8 mouse cellular contexts compared by ENCODE assay signal in the genomic region with DNA sequence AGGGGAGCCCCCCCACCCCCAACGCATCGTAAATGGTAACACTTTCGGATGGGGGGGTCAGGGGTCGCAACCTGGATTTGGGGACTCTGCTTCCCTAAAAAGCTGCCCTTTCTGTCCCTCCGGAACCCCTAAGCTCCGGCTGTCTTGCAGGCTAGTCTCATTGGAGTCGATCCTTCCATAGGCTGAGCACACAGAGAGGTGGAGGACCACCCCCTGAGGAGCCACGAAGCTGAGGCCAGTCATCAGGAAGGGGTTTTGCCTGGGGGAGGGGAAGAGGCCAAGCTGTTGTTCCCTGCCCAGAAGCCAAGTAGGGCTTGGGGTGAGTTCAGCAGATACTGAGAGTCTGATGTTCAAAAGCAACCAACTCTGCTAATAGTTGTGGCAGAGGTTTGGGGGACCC. TPM values are rescaled to one million over a fixed set of nuclear protein-coding genes. Genes with fewer than 3 reads are reported as not detected.
DNase-seq lines count a peak whose midpoint lies in the region; ATAC-seq and TF ChIP-seq lines count a peak whose summit lies in the region.

No protein-coding gene starts in this region.

- H3K4me2 ChIP-seq in kidney, postnatal 0 days (ENCODE audit: low read length), result peak overlapping the region; percentile 88
- H3K4me2 ChIP-seq in embryonic facial prominence, embryonic 11.5 days (ENCODE audit: low read depth, low read length), result peak overlapping the region; percentile 77
- peak overlapping the region; percentile 95 for H3K4me2 ChIP-seq in intestine, embryonic 16.5 days (ENCODE audit: low read depth, low read length)
- peak overlapping the region; percentile 70 for H3K4me2 ChIP-seq in neural tube, embryonic 13.5 days

- H3K36me3 ChIP-seq in kidney, postnatal 0 days (ENCODE audit: insufficient read depth, low read length), result no peaks in the 10 kb centered on the region
- no peaks in the 10 kb centered on the region for H3K36me3 ChIP-seq in embryonic facial prominence, embryonic 11.5 days (replicated peaks; ENCODE audit: control insufficient read depth, insufficient read depth, low read depth, low read length)
- no peaks in the 10 kb centered on the region for H3K36me3 ChIP-seq in intestine, embryonic 16.5 days (ENCODE audit: control insufficient read depth, insufficient read depth, low read length)
- H3K36me3 ChIP-seq in neural tube, embryonic 13.5 days, result no peaks in the 10 kb centered on the region

- no peaks in the 10 kb centered on the region for H3K9me3 ChIP-seq in kidney, postnatal 0 days (replicated peaks; ENCODE audit: low read length)
- no peaks in the 10 kb centered on the region for H3K9me3 ChIP-seq in embryonic facial prominence, embryonic 11.5 days (replicated peaks; ENCODE audit: control insufficient read depth, low read length)
- H3K9me3 ChIP-seq in intestine, embryonic 16.5 days (ENCODE audit: control insufficient read depth, low read length), result no peaks in the 10 kb centered on the region
- H3K9me3 ChIP-seq in neural tube, embryonic 13.5 days, result no peaks in the 10 kb centered on the region

- no peak overlapping the region for H3K27ac ChIP-seq in kidney, postnatal 0 days
- H3K27ac ChIP-seq in embryonic facial prominence, embryonic 11.5 days (replicated peaks; ENCODE audit: low read depth, low read length), result no peak overlapping the region
- H3K27ac ChIP-seq in intestine, embryonic 16.5 days (ENCODE audit: low read length), result no peak overlapping the region
- peak overlapping the region; percentile 76 for H3K27ac ChIP-seq in neural tube, embryonic 13.5 days (replicated peaks)

- no peak for TF ChIP-seq CTCF in kidney, postnatal 0 days (IDR thresholded peaks at IDR 0.05; ENCODE audit: low read depth)

- H3K4me3 ChIP-seq in kidney, postnatal 0 days (replicated peaks; ENCODE audit: low read depth, low read length), result peak overlapping the region; percentile 48
- peak overlapping the region; percentile 48 for H3K4me3 ChIP-seq in embryonic facial prominence, embryonic 11.5 days (ENCODE audit: low read depth, low read length)
- H3K4me3 ChIP-seq in intestine, embryonic 16.5 days (ENCODE audit: low read length), result peak overlapping the region; percentile 58
- H3K4me3 ChIP-seq in neural tube, embryonic 13.5 days, result peak overlapping the region; percentile 51

- H3K27me3 ChIP-seq in kidney, postnatal 0 days (ENCODE audit: insufficient read depth, low read length), result no peaks in the 10 kb centered on the region; the same call in 1 of the 2 replicates
- H3K27me3 ChIP-seq in embryonic facial prominence, embryonic 11.5 days (ENCODE audit: control insufficient read depth, insufficient read depth, low read length), result peaks cover 8% of the 10 kb centered on the region
- H3K27me3 ChIP-seq in intestine, embryonic 16.5 days (replicated peaks; ENCODE audit: control insufficient read depth, insufficient read depth, low read length), result peaks cover 25% of the 10 kb centered on the region
- peaks cover 51% of the 10 kb centered on the region for H3K27me3 ChIP-seq in neural tube, embryonic 13.5 days

- no peak for DNase-seq in kidney, postnatal 0 days (ENCODE audit: low spot score)
- no peak for DNase-seq in kidney, adult 11 months
- peak; percentile 7 for DNase-seq in embryonic facial prominence, embryonic 11.5 days (ENCODE audit: low spot score)
- DNase-seq in right cerebral cortex, postnatal 10 days (ENCODE audit: low spot score in 2 of 2), result no peak
- DNase-seq in spleen, postnatal 14 days (ENCODE audit: low spot score in 2 of 2), result no peak

- peak overlapping the region; percentile 57 for H3K9ac ChIP-seq in kidney, postnatal 0 days (ENCODE audit: low read depth, low read length)
- peak overlapping the region; percentile 57 for H3K9ac ChIP-seq in embryonic facial prominence, embryonic 11.5 days (replicated peaks; ENCODE audit: low read length)
- peak overlapping the region; percentile 72 for H3K9ac ChIP-seq in intestine, embryonic 16.5 days (ENCODE audit: low read depth, low read length)
- peak overlapping the region; percentile 76 for H3K9ac ChIP-seq in neural tube, embryonic 13.5 days

- ATAC-seq in kidney, postnatal 0 days (replicated peaks; ENCODE audit: low FRiP score, low read depth), result no peak
- ATAC-seq in embryonic facial prominence, embryonic 11.5 days (replicated peaks; ENCODE audit: insufficient number of reproducible peaks, low FRiP score, low TSS enrichment, low read depth), result no peak
- no peak for ATAC-seq in intestine, embryonic 16.5 days
- peak; percentile 58; the same call in 1 of the 2 replicates for ATAC-seq in neural tube, embryonic 13.5 days (ENCODE audit: low read depth)
- ATAC-seq in inflammation-experienced regulatory T-cells, adult 6 months, result no peak

- H3K4me1 ChIP-seq in kidney, postnatal 0 days (replicated peaks; ENCODE audit: insufficient read depth, low read length), result 0 out of 2 replicates have a peak, but pooled peaks cover 9% of the 10 kb centered on the region
- no peaks in the 10 kb centered on the region; the same call in 1 of the 2 replicates for H3K4me1 ChIP-seq in embryonic facial prominence, embryonic 11.5 days (ENCODE audit: control insufficient read depth, insufficient read depth, low read length)
- peaks cover 14% of the 10 kb centered on the region; the same call in 1 of the 2 replicates for H3K4me1 ChIP-seq in intestine, embryonic 16.5 days (ENCODE audit: control insufficient read depth, insufficient read depth, low read length)
- peaks cover 19% of the 10 kb centered on the region for H3K4me1 ChIP-seq in neural tube, embryonic 13.5 days (replicated peaks)

- 4% methylated on average over 8 of the region's 8 CpGs for WGBS in kidney, postnatal 0 days
- 2% methylated on average over 8 of the region's 8 CpGs for WGBS in embryonic facial prominence, embryonic 11.5 days
- WGBS in intestine, embryonic 16.5 days, result 11% methylated on average over 8 of the region's 8 CpGs
- WGBS in neural tube, embryonic 13.5 days, result 2% methylated on average over 8 of the region's 8 CpGs

RNA-seq across cellular contexts. Expression of a gene that starts 26.0 kb away (rescaled TPM):
- not detected in 2 replicates for polyA plus RNA-seq in kidney, postnatal 0 days (2015; fragmentation: Nextera tagmentation; extraction: Ambion mirVana)
- polyA plus RNA-seq in embryonic facial prominence, embryonic 11.5 days (2014; fragmentation: Nextera tagmentation; extraction: Ambion mirVana), result 0.39 and 0.77 TPM in 2 replicates
- not detected in 2 replicates for polyA plus RNA-seq in intestine, embryonic 16.5 days (2015; fragmentation: Nextera tagmentation; extraction: Ambion mirVana)
- 1.2 and 1.7 TPM in 2 replicates for polyA plus RNA-seq in neural tube, embryonic 13.5 days (2015; fragmentation: Nextera tagmentation; extraction: Ambion mirVana)
- polyA plus RNA-seq in inflammation-experienced regulatory T-cells, adult 6 months (2017; shearing (Covaris generic)), result under 1 TPM in 1 of 3 experiments, not detected in 2; 0.24 TPM

RNA-seq across cellular contexts. Expression of a gene that starts 36.5 kb away (rescaled TPM):
- polyA plus RNA-seq in kidney, postnatal 0 days (2015; fragmentation: Nextera tagmentation; extraction: Ambion mirVana), result 670 and 713 TPM in 2 replicates
- polyA plus RNA-seq in embryonic facial prominence, embryonic 11.5 days (2014; fragmentation: Nextera tagmentation; extraction: Ambion mirVana), result 626 and 650 TPM in 2 replicates
- polyA plus RNA-seq in intestine, embryonic 16.5 days (2015; fragmentation: Nextera tagmentation; extraction: Ambion mirVana), result 733 and 751 TPM in 2 replicates
- 642 and 663 TPM in 2 replicates for polyA plus RNA-seq in neural tube, embryonic 13.5 days (2015; fragmentation: Nextera tagmentation; extraction: Ambion mirVana)
- polyA plus RNA-seq in inflammation-experienced regulatory T-cells, adult 6 months (2017; shearing (Covaris generic)), result 100 to 1,000 TPM; 339 to 371 (median 345) TPM

RNA-seq across cellular contexts. Expression of a gene that starts 42.1 kb away (rescaled TPM):
- 1.0 and 1.1 TPM in 2 replicates for polyA plus RNA-seq in kidney, postnatal 0 days (2015; fragmentation: Nextera tagmentation; extraction: Ambion mirVana)
- 1.6 and 1.8 TPM in 2 replicates for polyA plus RNA-seq in embryonic facial prominence, embryonic 11.5 days (2014; fragmentation: Nextera tagmentation; extraction: Ambion mirVana)
- polyA plus RNA-seq in intestine, embryonic 16.5 days (2015; fragmentation: Nextera tagmentation; extraction: Ambion mirVana), result 4.2 and 4.4 TPM in 2 replicates
- polyA plus RNA-seq in neural tube, embryonic 13.5 days (2015; fragmentation: Nextera tagmentation; extraction: Ambion mirVana), result 3.6 and 3.8 TPM in 2 replicates
- polyA plus RNA-seq in inflammation-experienced regulatory T-cells, adult 6 months (2017; shearing (Covaris generic)), result not detected

RNA-seq across cellular contexts. Expression of a gene that starts 56.5 kb away (rescaled TPM):
- polyA plus RNA-seq in kidney, postnatal 0 days (2015; fragmentation: Nextera tagmentation; extraction: Ambion mirVana), result 33.9 and 35.0 TPM in 2 replicates
- 35.7 and 36.8 TPM in 2 replicates for polyA plus RNA-seq in embryonic facial prominence, embryonic 11.5 days (2014; fragmentation: Nextera tagmentation; extraction: Ambion mirVana)
- polyA plus RNA-seq in intestine, embryonic 16.5 days (2015; fragmentation: Nextera tagmentation; extraction: Ambion mirVana), result 32.7 and 33.1 TPM in 2 replicates
- polyA plus RNA-seq in neural tube, embryonic 13.5 days (2015; fragmentation: Nextera tagmentation; extraction: Ambion mirVana), result 26.3 and 28.8 TPM in 2 replicates
- polyA plus RNA-seq in inflammation-experienced regulatory T-cells, adult 6 months (2017; shearing (Covaris generic)), result 10 to 100 TPM; 19.6 to 22.1 (median 19.8) TPM
